Comparison of ENCODE assay signal across 8 mouse cellular contexts in the genomic region with DNA sequence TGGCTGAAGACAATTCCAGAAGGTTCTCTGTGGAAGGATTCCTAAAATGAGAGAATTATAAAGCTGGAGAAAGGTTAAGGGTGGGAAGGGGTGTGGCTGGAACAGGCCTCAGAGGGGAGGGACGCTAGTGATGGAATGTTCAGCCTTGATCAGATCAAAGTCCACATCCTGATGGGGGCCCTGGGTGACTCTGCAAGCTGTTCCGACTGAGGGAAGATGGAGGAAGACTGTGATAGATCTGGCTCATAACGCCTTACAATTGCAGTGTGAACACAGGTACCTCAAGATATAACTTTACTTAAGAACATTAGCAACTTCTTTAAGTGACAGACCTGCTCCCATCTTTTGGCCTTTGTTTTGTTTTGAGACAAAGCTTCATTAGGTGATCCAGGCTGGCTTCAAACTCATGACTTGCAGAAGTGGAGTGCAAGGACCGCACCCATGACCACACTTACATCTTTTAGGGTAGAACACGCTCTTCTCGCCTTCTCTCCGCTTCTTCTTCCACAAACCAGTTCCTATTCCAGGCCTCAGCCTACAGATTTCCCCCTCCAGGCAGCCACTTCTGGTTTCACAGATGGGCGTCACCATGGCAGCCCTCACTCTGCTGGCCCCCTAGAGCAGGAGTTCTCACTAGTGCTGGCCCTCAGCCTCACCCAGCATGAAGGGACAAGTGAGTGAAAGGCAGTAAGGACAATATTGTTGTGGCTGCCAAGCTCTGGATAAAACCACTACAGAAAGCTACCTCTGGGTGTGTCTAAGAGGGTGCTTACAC. TPM values are rescaled to one million over a fixed set of nuclear protein-coding genes. Genes with fewer than 3 reads are reported as not detected.
A peak's percentile ranks its signal among the peaks of the same experiment; 100 is the strongest.
DNase-seq lines count a peak whose midpoint lies in the region; ATAC-seq and TF ChIP-seq lines count a peak whose summit lies in the region.

No protein-coding gene starts in this region.

- 0 out of 2 replicates have a peak overlapping the region, but pooled peaks have one; percentile 15 for H3K27ac ChIP-seq in forebrain, embryonic 10.5 days
- H3K27ac ChIP-seq in forebrain, embryonic 11.5 days (ENCODE audit: low read depth, low read length) = no peak overlapping the region
- peak overlapping the region; percentile 91 for H3K27ac ChIP-seq in liver, embryonic 15.5 days (replicated peaks)
- H3K27ac ChIP-seq in stomach, embryonic 16.5 days (ENCODE audit: low read length) = peak overlapping the region; percentile 87

- no peak overlapping the region for H3K4me2 ChIP-seq in forebrain, embryonic 11.5 days (ENCODE audit: low read depth, low read length, severe bottlenecking)
- peak overlapping the region; percentile 66 for H3K4me2 ChIP-seq in liver, embryonic 15.5 days
- peak overlapping the region; percentile 3; the same call in 1 of the 2 replicates for H3K4me2 ChIP-seq in stomach, embryonic 16.5 days (ENCODE audit: low read depth, low read length)

- intact Hi-C loops in gastrocnemius, postnatal 14 days (cut with DNase I; ENCODE audit: low total_unique reads) = no loop called here

- H3K27me3 ChIP-seq in forebrain, embryonic 10.5 days (ENCODE audit: poor library complexity, severe bottlenecking) = no peaks in the 10 kb centered on the region
- no peaks in the 10 kb centered on the region for H3K27me3 ChIP-seq in forebrain, embryonic 11.5 days (ENCODE audit: control insufficient read depth, insufficient read depth, low read length)
- no peaks in the 10 kb centered on the region for H3K27me3 ChIP-seq in liver, embryonic 15.5 days
- H3K27me3 ChIP-seq in stomach, embryonic 16.5 days (ENCODE audit: control insufficient read depth, insufficient read depth, low read length) = no peaks in the 10 kb centered on the region

- 85% methylated on average over 8 of the region's 8 CpGs for WGBS in forebrain, embryonic 10.5 days
- WGBS in forebrain, embryonic 11.5 days = 80% methylated on average over 8 of the region's 8 CpGs
- WGBS in lung, adult 2 months = 60% methylated on average over 8 of the region's 8 CpGs
- 42% methylated on average over 8 of the region's 8 CpGs for WGBS in liver, embryonic 15.5 days (ENCODE audit: insufficient replicate concordance)
- WGBS in stomach, embryonic 16.5 days = 58% methylated on average over 8 of the region's 8 CpGs

- peaks cover 18% of the 10 kb centered on the region for H3K36me3 ChIP-seq in forebrain, embryonic 10.5 days (replicated peaks)
- H3K36me3 ChIP-seq in forebrain, embryonic 11.5 days (ENCODE audit: control insufficient read depth, insufficient read depth, low read length) = no peaks in the 10 kb centered on the region
- peaks cover 7% of the 10 kb centered on the region; the same call in 1 of the 2 replicates for H3K36me3 ChIP-seq in liver, embryonic 15.5 days (replicated peaks)
- no peaks in the 10 kb centered on the region for H3K36me3 ChIP-seq in stomach, embryonic 16.5 days (ENCODE audit: control insufficient read depth, insufficient read depth, low read length)

- no peak for DNase-seq in forebrain, embryonic 10.5 days (ENCODE audit: extremely low spot score, low spot score)
- DNase-seq in forebrain, embryonic 11.5 days (ENCODE audit: low spot score) = no peak
- DNase-seq in lung, adult 2 months = peak; percentile 44
- DNase-seq in lung, postnatal 14 days = no peak
- no peak for DNase-seq in gastrocnemius, adult 8-10 months (ENCODE audit: low spot score in 2 of 2)
- DNase-seq in gastrocnemius, postnatal 14 days = no peak

- H3K4me3 ChIP-seq in forebrain, embryonic 10.5 days = no peak overlapping the region
- H3K4me3 ChIP-seq in forebrain, embryonic 11.5 days (ENCODE audit: low read depth, low read length) = no peak overlapping the region
- no peak overlapping the region for H3K4me3 ChIP-seq in lung, adult 2 months (replicated peaks; ENCODE audit: extremely low read depth, low read depth, low read length)
- peak overlapping the region; percentile 12 for H3K4me3 ChIP-seq in liver, embryonic 15.5 days (replicated peaks)
- H3K4me3 ChIP-seq in stomach, embryonic 16.5 days (replicated peaks; ENCODE audit: low read length) = no peak overlapping the region

- TF ChIP-seq CTCF in lung, adult 2 months (IDR thresholded peaks at IDR 0.05; ENCODE audit: insufficient read depth, low read length) = no peak

- no peaks in the 10 kb centered on the region for H3K9me3 ChIP-seq in forebrain, embryonic 10.5 days
- H3K9me3 ChIP-seq in forebrain, embryonic 11.5 days (ENCODE audit: control insufficient read depth, low read length) = no peaks in the 10 kb centered on the region
- no peaks in the 10 kb centered on the region for H3K9me3 ChIP-seq in liver, embryonic 15.5 days (replicated peaks)
- no peaks in the 10 kb centered on the region for H3K9me3 ChIP-seq in stomach, embryonic 16.5 days (replicated peaks; ENCODE audit: control insufficient read depth, low read length)

- H3K4me1 ChIP-seq in forebrain, embryonic 10.5 days = peaks cover 71% of the 10 kb centered on the region
- peaks cover 5% of the 10 kb centered on the region; the same call in 1 of the 2 replicates for H3K4me1 ChIP-seq in forebrain, embryonic 11.5 days (replicated peaks; ENCODE audit: control insufficient read depth, insufficient read depth, low read length)
- peaks cover 54% of the 10 kb centered on the region for H3K4me1 ChIP-seq in lung, adult 2 months (ENCODE audit: control insufficient read depth, insufficient read depth, low read length)
- H3K4me1 ChIP-seq in liver, embryonic 15.5 days (replicated peaks) = peaks cover 99% of the 10 kb centered on the region
- H3K4me1 ChIP-seq in stomach, embryonic 16.5 days (ENCODE audit: control insufficient read depth, insufficient read depth, low read length) = peaks cover 70% of the 10 kb centered on the region

- TF ChIP-seq POLR2A in lung, adult 2 months (IDR thresholded peaks at IDR 0.05; ENCODE audit: borderline replicate concordance, extremely low read depth, low read depth, low read length) = no peak

- H3K9ac ChIP-seq in forebrain, embryonic 11.5 days (ENCODE audit: low read length) = no peak overlapping the region
- peak overlapping the region; percentile 41 for H3K9ac ChIP-seq in liver, embryonic 15.5 days
- 0 out of 2 replicates have a peak overlapping the region, but pooled peaks have one; percentile 20 for H3K9ac ChIP-seq in stomach, embryonic 16.5 days (ENCODE audit: low read length)

- no peak for ATAC-seq in forebrain, embryonic 11.5 days (replicated peaks; ENCODE audit: low FRiP score)
- ATAC-seq in liver, embryonic 15.5 days (ENCODE audit: insufficient read depth) = peak; percentile 51
- peak; percentile 63; the same call in 1 of the 2 replicates for ATAC-seq in stomach, embryonic 16.5 days (ENCODE audit: insufficient read depth, low FRiP score)

RNA-seq across cellular contexts. Expression of gene Samd4b, which starts 14.2 kb away (rescaled TPM):
- polyA plus RNA-seq in forebrain, embryonic 10.5 days (2016; fragmentation: Nextera tagmentation; extraction: Ambion mirVana) = 29.9 and 30.7 TPM in 2 replicates
- 40.7 and 41.1 TPM in 2 replicates for polyA plus RNA-seq in forebrain, embryonic 11.5 days (2014; fragmentation: Nextera tagmentation; extraction: Ambion mirVana)
- 93.9 and 112 TPM in 2 replicates for polyA plus RNA-seq in lung, adult 2 months (2012; rRNA removed)
- polyA plus RNA-seq in liver, embryonic 15.5 days (2015; fragmentation: Nextera tagmentation; extraction: Ambion mirVana) = 5.6 and 6.6 TPM in 2 replicates
- polyA plus RNA-seq in stomach, embryonic 16.5 days (2015; fragmentation: Nextera tagmentation; extraction: Ambion mirVana) = 10.9 and 11.2 TPM in 2 replicates
- total RNA-seq in gastrocnemius, adult 8-10 months (2022) = 10 to 100 TPM in 2 of 4 experiments, 1 to 10 TPM in 2; 8.9 to 11.9 (median 10.1) TPM
- total RNA-seq in gastrocnemius, postnatal 14 days (2021) = 10 to 100 TPM; 15.7 to 18.5 TPM

RNA-seq across cellular contexts. Expression of gene Pak4, which starts 14.2 kb away (rescaled TPM):
- polyA plus RNA-seq in forebrain, embryonic 10.5 days (2016; fragmentation: Nextera tagmentation; extraction: Ambion mirVana) = 66.0 and 69.9 TPM in 2 replicates
- polyA plus RNA-seq in forebrain, embryonic 11.5 days (2014; fragmentation: Nextera tagmentation; extraction: Ambion mirVana) = 50.7 and 56.2 TPM in 2 replicates
- 66.7 and 76.0 TPM in 2 replicates for polyA plus RNA-seq in lung, adult 2 months (2012; rRNA removed)
- polyA plus RNA-seq in liver, embryonic 15.5 days (2015; fragmentation: Nextera tagmentation; extraction: Ambion mirVana) = 17.9 and 19.2 TPM in 2 replicates
- 54.8 and 64.4 TPM in 2 replicates for polyA plus RNA-seq in stomach, embryonic 16.5 days (2015; fragmentation: Nextera tagmentation; extraction: Ambion mirVana)
- total RNA-seq in gastrocnemius, adult 8-10 months (2022) = 1 to 10 TPM; 1.8 to 3.7 (median 2.9) TPM
- 1 to 10 TPM; 2.9 to 4.6 TPM for total RNA-seq in gastrocnemius, postnatal 14 days (2021)

RNA-seq across cellular contexts. Expression of gene Nccrp1, which starts 36.7 kb away (rescaled TPM):
- not detected in 2 replicates for polyA plus RNA-seq in forebrain, embryonic 10.5 days (2016; fragmentation: Nextera tagmentation; extraction: Ambion mirVana)
- not detected in 2 replicates for polyA plus RNA-seq in forebrain, embryonic 11.5 days (2014; fragmentation: Nextera tagmentation; extraction: Ambion mirVana)
- 0.53 and 27.0 TPM in 2 replicates for polyA plus RNA-seq in lung, adult 2 months (2012; rRNA removed)
- not detected in 2 replicates for polyA plus RNA-seq in liver, embryonic 15.5 days (2015; fragmentation: Nextera tagmentation; extraction: Ambion mirVana)
- 19.7 and 34.8 TPM in 2 replicates for polyA plus RNA-seq in stomach, embryonic 16.5 days (2015; fragmentation: Nextera tagmentation; extraction: Ambion mirVana)
- not detected for total RNA-seq in gastrocnemius, adult 8-10 months (2022)
- not detected for total RNA-seq in gastrocnemius, postnatal 14 days (2021)

RNA-seq across cellular contexts. Expression of gene Sycn, which starts 43.1 kb away (rescaled TPM):
- not detected in 2 replicates for polyA plus RNA-seq in forebrain, embryonic 10.5 days (2016; fragmentation: Nextera tagmentation; extraction: Ambion mirVana)
- not detected in 2 replicates for polyA plus RNA-seq in forebrain, embryonic 11.5 days (2014; fragmentation: Nextera tagmentation; extraction: Ambion mirVana)
- 27.0 TPM in 1 of 2 replicates, not detected in the other for polyA plus RNA-seq in lung, adult 2 months (2012; rRNA removed)
- 0.68 TPM in 1 of 2 replicates, not detected in the other for polyA plus RNA-seq in liver, embryonic 15.5 days (2015; fragmentation: Nextera tagmentation; extraction: Ambion mirVana)
- 124 and 215 TPM in 2 replicates for polyA plus RNA-seq in stomach, embryonic 16.5 days (2015; fragmentation: Nextera tagmentation; extraction: Ambion mirVana)
- not detected for total RNA-seq in gastrocnemius, adult 8-10 months (2022)
- not detected for total RNA-seq in gastrocnemius, postnatal 14 days (2021)

RNA-seq across cellular contexts. Expression of gene Acp7, which starts 47.4 kb away (rescaled TPM):
- polyA plus RNA-seq in forebrain, embryonic 10.5 days (2016; fragmentation: Nextera tagmentation; extraction: Ambion mirVana) = not detected in 2 replicates
- not detected in 2 replicates for polyA plus RNA-seq in forebrain, embryonic 11.5 days (2014; fragmentation: Nextera tagmentation; extraction: Ambion mirVana)
- 0.41 and 16.5 TPM in 2 replicates for polyA plus RNA-seq in lung, adult 2 months (2012; rRNA removed)
- not detected in 2 replicates for polyA plus RNA-seq in liver, embryonic 15.5 days (2015; fragmentation: Nextera tagmentation; extraction: Ambion mirVana)
- 0.16 TPM in 1 of 2 replicates, not detected in the other for polyA plus RNA-seq in stomach, embryonic 16.5 days (2015; fragmentation: Nextera tagmentation; extraction: Ambion mirVana)
- total RNA-seq in gastrocnemius, adult 8-10 months (2022) = not detected
- not detected for total RNA-seq in gastrocnemius, postnatal 14 days (2021)
